Mouse (Mus musculus) CD4-positive, CD25-positive, alpha-beta regulatory T cell (primary cell): ENCODE data around the gene Olfr66. TPM values are rescaled to one million over a fixed set of nuclear protein-coding genes. Genes with fewer than 3 reads are reported as not detected.

Experiments
- polyA plus RNA-seq: library from polyadenylated mRNA; unstranded; fragments of 100-300 nt; shearing (Covaris generic); gene quantifications from one replicate; pipeline ENCODE4 v1.2.1, GENCODE M21; 2017

The Olfr66 gene
- not detected for polyA plus RNA-seq

GRCm38 (mm10) chr7:103886152-103886551, at the start of gene Olfr66:
TSS of gene Olfr66 (minus strand) at chr7:103886252.

GRCm38 (mm10) chr7:103934264-103934663, 48.2 kb upstream of the Olfr66 start, which contains the start of gene Olfr632:
TSS of gene Olfr632 (plus strand) at chr7:103934347.

GRCm38 (mm10) chr7:103928525-103928924, 42.5 kb upstream of the Olfr66 start, which contains the start of gene Olfr631:
TSS of gene Olfr631 (plus strand) at chr7:103928825.

GRCm38 (mm10) chr7:103903187-103903586, 17.1 kb upstream of the Olfr66 start, which contains the start of gene Olfr65:
TSS of gene Olfr65 (plus strand) at chr7:103903487.

GRCm38 (mm10) chr7:103894385-103894784, 8.3 kb upstream of the Olfr66 start, which contains the start of gene Olfr64:
TSS of gene Olfr64 (minus strand) at chr7:103894485.

GRCm38 (mm10) chr7:103853090-103853489, 33.0 kb downstream of the Olfr66 start, which contains the start of gene Hbb-y:
TSS of gene Hbb-y (minus strand) at chr7:103853216.

GRCm38 (mm10) chr7:103843034-103843433, 43.0 kb downstream of the Olfr66 start, which contains the start of gene Hbb-bh1:
TSS of gene Hbb-bh1 (minus strand) at chr7:103843164.

GRCm38 (mm10) chr7:103840268-103840667, 45.8 kb downstream of the Olfr66 start, which contains the start of gene Hbb-bh2:
TSS of gene Hbb-bh2 (minus strand) at chr7:103840520.

Other genes with a start within 250 kb of the Olfr66 start
- not detected for gene Olfr622, start 243.6 kb downstream of the Olfr66 start, polyA plus RNA-seq
- not detected for gene Olfr623, start 222.6 kb downstream of the Olfr66 start, polyA plus RNA-seq
- 0.02 TPM for gene Olfr624, start 215.1 kb downstream of the Olfr66 start, polyA plus RNA-seq
- not detected for gene Olfr625-ps1, start 203.5 kb downstream of the Olfr66 start, polyA plus RNA-seq
- not detected for gene Olfr243, start 171.6 kb downstream of the Olfr66 start, polyA plus RNA-seq
- gene Olfr628, start 155.9 kb downstream of the Olfr66 start, polyA plus RNA-seq: not detected
- gene Olfr629, start 141.3 kb downstream of the Olfr66 start, polyA plus RNA-seq: not detected
- not detected for gene Olfr630, start 128.9 kb downstream of the Olfr66 start, polyA plus RNA-seq
- gene Olfr69, start 114.7 kb downstream of the Olfr66 start, polyA plus RNA-seq: 0.08 TPM
- gene Olfr68, start 106.6 kb downstream of the Olfr66 start, polyA plus RNA-seq: not detected
- gene Olfr67, start 94.4 kb downstream of the Olfr66 start, polyA plus RNA-seq: 0.05 TPM
- gene Hbb-bt, start 72.3 kb downstream of the Olfr66 start, polyA plus RNA-seq: 32.1 TPM
- 155 TPM for gene Hbb-bs, start 58.2 kb downstream of the Olfr66 start, polyA plus RNA-seq
- not detected for gene Hbb-bh2, start 45.7 kb downstream of the Olfr66 start, polyA plus RNA-seq
- gene Hbb-bh1, start 43.1 kb downstream of the Olfr66 start, polyA plus RNA-seq: not detected
- not detected for gene Hbb-y, start 33.0 kb downstream of the Olfr66 start, polyA plus RNA-seq
- gene Olfr64, start 8.2 kb upstream of the Olfr66 start, polyA plus RNA-seq: 0.07 TPM
- not detected for gene Olfr65, start 17.2 kb upstream of the Olfr66 start, polyA plus RNA-seq
- not detected for gene Olfr631, start 42.6 kb upstream of the Olfr66 start, polyA plus RNA-seq
- not detected for gene Olfr632, start 48.1 kb upstream of the Olfr66 start, polyA plus RNA-seq
- not detected for gene Olfr633, start 58.2 kb upstream of the Olfr66 start, polyA plus RNA-seq
- gene Olfr635, start 84.9 kb upstream of the Olfr66 start, polyA plus RNA-seq: 0.02 TPM
- gene Olfr638, start 112.5 kb upstream of the Olfr66 start, polyA plus RNA-seq: not detected
- gene Olfr639, start 131.1 kb upstream of the Olfr66 start, polyA plus RNA-seq: 0.02 TPM
- not detected for gene Olfr640, start 139.3 kb upstream of the Olfr66 start, polyA plus RNA-seq
- gene Olfr641, start 149.2 kb upstream of the Olfr66 start, polyA plus RNA-seq: not detected
- not detected for gene Olfr642, start 166.4 kb upstream of the Olfr66 start, polyA plus RNA-seq
- gene 4930516K23Rik, start 175.2 kb upstream of the Olfr66 start, polyA plus RNA-seq: not detected
- not detected for gene Olfr644, start 185.6 kb upstream of the Olfr66 start, polyA plus RNA-seq
- gene Olfr645, start 199.2 kb upstream of the Olfr66 start, polyA plus RNA-seq: not detected
- gene Olfr646, start 218.6 kb upstream of the Olfr66 start, polyA plus RNA-seq: not detected
- not detected for gene Ubqln5, start 243.6 kb upstream of the Olfr66 start, polyA plus RNA-seq